Mouse (Mus musculus): ENCODE data around the gene Psmc4. TPM values are rescaled to one million over a fixed set of nuclear protein-coding genes. Genes with fewer than 3 reads are reported as not detected.

Gene Psmc4
- total RNA-seq (2021): 100 to 1,000 TPM; 102 to 105 TPM
- long read RNA-seq, experiment 1, transcript Psmc4-201 (11 exons, 1,440 nt): major isoform, 245 of 262 reads
- long read RNA-seq, experiment 1, partial matches to known transcripts: 8 of 262 reads
- long read RNA-seq, experiment 1, other reads (novel, unspliced or antisense): 9 of 262 reads
- long read RNA-seq, experiment 2, transcript Psmc4-201 (11 exons, 1,440 nt): major isoform, 164 of 172 reads
- long read RNA-seq, experiment 2, partial matches to known transcripts: 2 of 172 reads
- long read RNA-seq, experiment 2, other reads (novel, unspliced or antisense): 6 of 172 reads

DNA sequence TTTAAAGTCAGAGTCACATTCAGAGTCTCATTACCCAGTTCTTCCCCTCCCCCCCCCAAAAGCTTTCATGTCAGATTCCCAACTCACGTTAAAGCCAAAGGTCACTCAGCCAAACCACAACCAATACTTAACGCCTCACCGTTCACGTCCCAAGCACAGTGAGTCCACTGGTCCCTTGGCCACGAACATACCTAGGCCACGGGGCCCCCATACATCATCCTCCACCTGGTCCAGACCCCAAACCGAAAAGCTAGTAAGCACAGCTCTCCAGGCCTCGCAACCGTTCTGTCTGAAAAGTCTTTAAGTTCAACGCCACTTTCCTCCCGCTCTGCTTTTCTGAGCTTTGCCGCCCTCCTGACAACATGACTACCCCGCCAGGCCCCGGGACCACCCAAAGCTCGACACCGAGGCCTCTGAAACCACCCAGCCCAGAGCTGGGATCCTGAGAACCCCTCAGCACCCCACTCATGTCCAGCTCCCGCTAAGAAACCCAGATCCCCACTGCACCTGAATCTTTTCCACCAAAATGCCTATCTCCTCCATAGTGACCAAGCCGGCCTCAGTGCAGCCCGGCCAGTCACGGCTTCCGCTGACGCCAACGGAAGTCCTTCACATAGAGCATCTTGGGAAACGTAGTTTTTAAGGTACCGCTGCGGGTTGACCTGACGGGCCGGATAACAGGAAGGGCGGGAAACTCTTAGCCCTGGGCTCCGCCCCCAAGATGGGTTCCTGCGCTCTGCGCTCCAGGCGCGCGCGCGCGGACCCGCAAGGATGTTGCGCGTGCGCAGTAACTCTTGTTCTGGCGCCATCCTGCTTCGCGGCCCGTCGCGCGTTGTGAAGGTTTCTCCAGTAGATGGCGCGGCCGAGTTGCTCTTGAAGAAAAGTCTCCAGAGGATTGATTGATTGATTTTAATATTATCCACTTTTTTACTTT, at the start of gene Psmc4:
TSS of gene Psmc4 (minus strand) at position 626 of the 934 bp plus-strand sequence.
- intact Hi-C loops (cut with DNase I): loop anchor here (2.0 to 5.0 kb wide), 5 partner anchors 51 to 253 kb away; partner anchors contain the start of genes Dll3 and Fbl
- peak; percentile 98 to 99 for DNase-seq

DNA sequence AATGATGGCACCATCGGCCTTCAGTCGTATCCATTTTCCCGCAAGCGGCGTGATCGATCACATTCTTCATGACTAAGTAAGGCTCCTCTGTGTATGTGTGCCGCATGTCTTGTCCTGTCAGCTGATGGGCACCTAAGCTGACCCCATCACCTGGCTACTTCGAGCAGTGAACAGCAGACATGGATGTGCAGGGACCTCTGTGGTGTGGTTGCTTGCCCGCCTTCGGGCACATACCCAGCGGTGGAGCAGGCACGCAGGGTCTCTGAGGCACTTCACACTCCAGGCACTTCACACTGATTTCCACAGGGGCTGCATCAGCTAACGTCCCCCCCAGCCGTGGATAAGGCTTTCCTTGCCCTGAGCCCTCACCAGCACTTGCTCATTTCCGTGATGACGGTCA, 49.2 kb upstream of the Psmc4 start:
- no peak for DNase-seq
- intact Hi-C loops (cut with DNase I): no loop called here

DNA sequence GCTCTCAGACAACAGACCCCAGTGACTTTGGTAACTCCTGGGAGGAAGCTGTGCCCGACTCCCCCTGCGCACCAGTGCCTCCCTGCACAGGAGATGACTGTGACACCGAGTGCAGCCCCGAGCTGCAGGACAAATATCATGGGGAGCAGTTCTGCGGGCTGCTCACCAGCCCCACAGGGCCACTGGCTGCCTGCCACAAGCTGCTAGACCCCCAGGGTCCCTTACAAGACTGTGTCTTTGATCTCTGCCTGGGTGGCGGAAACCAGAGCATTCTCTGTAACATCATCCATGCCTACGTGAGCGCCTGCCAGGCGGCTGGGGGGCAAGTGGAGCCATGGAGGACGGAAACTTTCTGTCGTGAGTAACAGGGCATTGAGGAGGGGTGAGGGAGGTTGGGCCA, 43.6 kb upstream of the Psmc4 start:
- intact Hi-C loops (cut with DNase I): no loop called here
- DNase-seq: no peak

DNA sequence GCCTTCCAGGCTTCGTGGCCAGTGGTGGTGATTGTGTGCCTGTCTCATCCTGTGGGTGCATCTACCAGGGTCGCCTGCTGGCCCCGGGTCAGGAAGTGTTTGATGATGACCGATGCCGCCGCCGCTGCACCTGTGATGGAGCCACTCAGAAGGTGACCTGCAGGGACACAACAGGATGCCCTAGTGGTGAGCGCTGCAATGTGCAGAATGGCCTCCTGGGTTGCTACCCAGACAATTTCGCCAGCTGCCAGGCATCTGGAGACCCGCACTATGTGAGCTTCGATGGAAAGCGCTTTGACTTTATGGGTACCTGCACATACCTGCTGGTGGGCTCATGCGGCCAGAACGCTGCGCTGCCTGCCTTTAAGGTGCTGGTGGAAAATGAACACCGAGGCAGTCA, 36.3 kb upstream of the Psmc4 start:
- DNase-seq: no peak
- intact Hi-C loops (cut with DNase I): no loop called here

DNA sequence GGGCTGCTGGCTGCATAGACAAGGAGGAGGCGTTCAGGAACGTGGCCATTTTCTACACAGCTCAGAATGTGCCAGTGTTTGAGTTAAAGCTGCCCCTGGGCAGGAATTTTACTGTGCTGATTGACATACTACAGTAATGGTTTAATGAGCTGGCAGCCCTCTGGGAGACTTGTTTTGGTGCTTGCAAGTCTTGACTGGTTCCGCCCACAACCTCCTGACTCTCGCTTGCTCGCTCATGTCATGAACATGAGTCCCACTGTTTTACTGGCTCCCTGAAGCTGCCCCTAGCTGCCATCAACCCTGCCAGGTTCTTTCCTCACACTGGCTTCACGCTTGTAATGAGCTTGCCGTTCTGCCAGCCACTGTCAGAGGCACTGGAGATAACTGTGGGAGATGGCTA, 34.3 kb upstream of the Psmc4 start:
- intact Hi-C loops (cut with DNase I): no loop called here

DNA sequence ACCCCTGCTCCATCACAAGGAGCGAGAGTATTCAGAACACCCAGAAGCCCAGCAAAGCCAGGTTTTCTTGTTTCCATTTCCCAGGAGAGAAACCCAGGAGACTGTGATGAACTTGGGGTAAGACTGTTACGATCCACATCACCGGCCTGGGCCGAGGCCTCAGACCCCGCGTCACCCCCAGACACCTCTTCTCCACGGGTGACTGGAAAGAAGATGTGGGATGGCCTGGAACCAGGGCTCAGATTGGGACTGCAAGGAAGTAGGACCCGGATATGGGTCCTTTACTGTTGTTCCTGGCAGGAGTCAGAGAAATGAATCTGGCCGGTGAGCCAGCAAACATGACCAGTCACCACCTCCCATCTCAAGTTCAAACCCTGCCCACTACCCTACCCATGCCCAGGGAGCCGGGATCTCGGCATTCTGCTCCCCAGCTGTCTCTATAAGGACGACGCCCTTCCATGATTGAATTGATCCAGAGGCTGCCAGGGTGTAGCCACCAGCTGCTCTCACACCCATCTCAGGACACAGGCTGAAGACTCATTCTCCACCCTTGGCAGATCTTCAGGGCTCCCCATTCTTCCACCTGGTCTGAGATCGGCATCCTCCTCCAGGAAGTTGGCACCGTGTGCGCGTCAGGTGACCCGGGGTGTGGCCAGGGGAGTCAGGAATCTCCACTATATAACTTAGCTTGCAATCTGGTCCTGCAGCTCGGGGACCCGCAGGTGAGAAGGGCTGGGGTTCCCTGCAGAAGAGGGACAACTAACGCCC, 20.8 kb upstream of the Psmc4 start, which contains the start of gene Fcgbp:
TSS of gene Fcgbp (plus strand) at position 706 of the 768 bp plus-strand sequence.
- intact Hi-C loops (cut with DNase I): no loop called here
- DNase-seq: no peak

More for the DNA sequence above, 34.3 kb upstream of the Psmc4 start:
- no peak for DNase-seq

DNA sequence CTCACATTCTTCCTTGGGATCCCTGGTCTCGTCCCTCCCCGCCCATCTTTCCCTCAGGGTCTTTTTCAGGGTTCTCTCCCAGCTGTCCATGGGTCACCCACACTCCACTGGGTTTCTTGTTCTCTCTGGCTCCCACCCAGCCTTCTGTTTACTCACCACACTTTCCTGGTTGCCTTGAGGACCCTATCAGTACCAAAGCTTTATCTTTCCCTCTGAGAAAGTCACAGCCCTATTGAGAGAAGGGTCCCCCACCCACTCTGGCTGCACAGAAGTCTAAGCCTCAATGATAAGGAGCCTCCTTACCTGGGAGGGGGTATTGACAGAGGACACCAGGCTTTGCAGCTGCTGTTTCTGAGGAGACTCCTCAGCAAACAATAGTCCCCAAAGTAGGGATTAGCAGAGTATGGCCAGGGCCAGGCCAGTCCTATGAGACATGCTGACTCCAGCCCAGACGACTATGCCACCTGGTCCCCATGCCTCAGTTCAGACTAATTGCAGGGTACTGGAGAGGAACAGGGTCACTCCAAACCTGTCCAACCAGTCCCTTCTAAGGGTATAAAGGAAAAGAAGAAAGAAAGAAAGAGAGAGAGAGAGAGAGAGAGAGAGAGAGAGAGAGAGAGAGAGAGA, 19.8 kb upstream of the Psmc4 start:
- intact Hi-C loops (cut with DNase I): no loop called here
- no peak for DNase-seq

DNA sequence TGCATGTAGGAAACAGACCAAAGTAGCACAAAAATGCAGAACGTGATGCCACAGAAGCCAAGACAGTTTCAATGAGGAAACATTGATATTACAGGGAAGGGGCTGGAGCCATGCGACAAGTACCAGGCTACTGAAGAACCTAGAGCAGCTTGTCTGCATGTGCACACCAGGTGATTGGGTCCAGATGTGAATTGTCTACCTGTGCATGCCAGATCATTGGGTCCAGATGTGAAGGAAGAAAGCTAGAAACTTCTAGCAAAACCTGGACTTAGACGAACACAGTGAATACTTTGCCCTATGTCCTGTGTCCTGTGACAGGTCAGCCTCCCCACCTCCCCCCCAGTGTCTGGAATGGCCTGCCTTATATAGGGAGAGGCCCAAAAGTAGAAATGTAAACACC, 18.8 kb upstream of the Psmc4 start:
- DNase-seq: no peak

DNA sequence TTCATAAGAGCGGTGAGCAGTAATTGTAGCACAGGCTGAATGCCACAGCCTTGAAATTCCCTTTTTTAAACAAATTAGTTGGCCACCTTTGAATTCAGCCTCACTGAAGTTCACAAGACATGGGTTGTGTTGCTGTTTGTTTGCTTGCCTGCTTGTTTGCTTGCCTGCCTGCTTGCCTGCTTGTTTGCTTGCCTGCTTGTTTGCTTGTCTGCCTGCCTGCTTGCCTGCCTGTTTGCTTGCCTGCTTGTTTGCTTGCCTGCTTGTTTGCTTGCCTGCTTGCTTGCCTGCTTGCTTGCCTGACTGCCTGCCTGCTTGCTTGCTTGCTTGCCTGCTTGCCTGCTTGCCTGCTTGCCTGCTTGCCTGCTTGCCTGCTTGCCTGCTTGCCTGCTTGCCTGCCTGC, 10.1 kb upstream of the Psmc4 start:
- intact Hi-C loops (cut with DNase I): no loop called here
- DNase-seq: no peak

More for the DNA sequence above, 18.8 kb upstream of the Psmc4 start:
- intact Hi-C loops (cut with DNase I): no loop called here

DNA sequence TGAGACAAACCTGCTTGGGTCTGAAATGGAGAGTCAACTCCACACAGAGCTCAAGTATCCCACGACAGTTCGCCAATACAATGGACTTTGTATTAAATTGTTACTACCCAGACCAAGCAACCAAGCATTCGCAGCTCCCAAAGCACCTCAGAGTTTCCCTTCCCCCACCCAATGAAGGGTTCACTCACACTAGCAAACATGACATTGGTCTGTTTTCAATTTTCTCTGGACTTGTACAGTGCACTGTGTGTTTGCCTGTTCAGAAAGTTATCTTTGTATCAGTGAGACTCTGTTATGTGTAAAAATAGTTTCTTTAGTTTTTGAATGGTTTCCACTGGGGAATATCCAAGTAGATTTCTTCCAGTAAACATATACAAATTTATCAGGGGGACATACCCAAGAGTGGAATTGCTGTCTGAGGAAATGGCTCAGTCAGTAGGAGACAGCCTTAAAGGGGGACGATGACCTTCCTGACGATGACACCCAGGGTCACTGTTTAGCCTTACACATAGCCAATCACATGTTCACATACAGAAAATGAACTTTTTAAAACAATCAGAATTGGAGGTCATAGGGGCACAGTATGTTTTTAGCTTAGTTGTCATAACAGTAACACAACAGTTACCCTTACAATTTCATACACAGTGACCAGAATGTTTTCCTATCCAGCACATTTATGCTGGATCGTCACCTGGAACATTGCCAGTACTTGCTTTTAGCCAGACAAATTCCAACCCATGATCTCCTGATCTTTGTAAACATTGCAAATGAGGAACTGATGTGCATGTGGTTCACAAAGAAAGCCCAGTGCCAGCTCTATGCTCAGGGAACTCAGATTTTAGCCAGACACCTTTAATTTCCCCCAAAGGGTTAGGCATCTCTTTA, 3.4 kb upstream of the Psmc4 start:
- intact Hi-C loops (cut with DNase I): loop anchor here (5.0 kb wide), 4 partner anchors 99 to 249 kb away; partner anchors contain the start of genes Dll3 and Fbl
- no peak for DNase-seq

DNA sequence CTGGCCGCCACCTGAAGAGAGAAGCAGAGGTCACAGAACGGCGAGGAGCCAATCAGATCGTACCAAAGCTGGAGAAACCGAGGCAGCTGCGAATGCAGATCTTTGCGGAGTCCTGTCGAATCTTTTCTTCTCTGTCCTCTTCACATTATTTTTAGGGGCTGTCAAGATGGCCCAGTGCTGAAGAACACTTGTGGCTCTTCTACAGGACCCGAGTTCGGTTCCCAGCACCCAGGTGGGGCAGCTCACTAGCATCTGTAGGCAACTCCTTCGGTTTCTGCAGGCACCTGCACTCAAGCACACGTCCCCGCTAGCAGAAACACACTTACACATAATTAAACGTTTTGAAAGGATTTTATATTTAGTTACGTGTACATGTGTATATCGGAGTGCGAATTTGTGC, 683 bp upstream of the Psmc4 start:
- intact Hi-C loops (cut with DNase I): loop anchor here (2.0 to 5.0 kb wide), 5 partner anchors 50 to 252 kb away; partner anchors contain the start of genes Dll3 and Fbl
- DNase-seq: no peak

DNA sequence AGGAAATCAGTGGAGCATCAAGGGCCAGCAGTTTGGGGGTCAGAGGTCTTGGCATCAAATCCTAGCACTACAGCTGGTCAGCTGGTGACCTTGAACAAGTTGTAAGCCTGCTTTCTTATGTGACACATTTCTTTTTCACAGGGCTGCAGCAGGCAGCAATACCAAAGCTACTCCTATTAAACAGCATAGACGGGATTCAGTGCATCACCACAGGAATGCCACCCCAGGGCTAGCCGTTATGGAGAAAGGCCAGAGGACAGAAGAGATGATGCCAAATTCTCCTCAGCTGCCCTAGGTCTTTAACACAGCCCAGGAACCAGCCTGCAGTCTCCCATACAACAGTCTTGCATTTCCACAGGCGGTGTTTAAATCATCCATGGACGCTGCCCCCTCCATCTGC, 5.4 kb downstream of the Psmc4 start:
- no peak for DNase-seq
- intact Hi-C loops (cut with DNase I): no loop called here

DNA sequence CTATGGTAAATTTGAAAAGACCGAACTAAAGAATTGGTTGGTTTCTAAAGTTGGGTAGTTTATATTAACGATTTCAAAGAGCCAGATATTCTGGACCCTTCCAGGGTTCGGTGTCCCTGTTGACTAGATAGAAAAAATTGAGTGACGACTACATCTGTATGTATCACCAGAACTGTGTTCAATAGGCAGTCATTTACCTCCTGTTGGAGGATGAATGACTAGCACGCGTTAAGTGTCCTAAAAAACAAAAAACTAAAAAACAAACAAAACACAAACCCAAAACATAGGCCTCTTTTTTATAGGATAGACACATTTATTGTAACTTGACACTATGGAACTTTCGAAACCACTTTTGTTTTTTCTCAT, 35.5 kb downstream of the Psmc4 start:
- intact Hi-C loops (cut with DNase I): loop anchor here (5.0 kb wide), 1 partner anchor 108 kb away; no protein-coding TSS in a partner anchor
- DNase-seq: no peak

DNA sequence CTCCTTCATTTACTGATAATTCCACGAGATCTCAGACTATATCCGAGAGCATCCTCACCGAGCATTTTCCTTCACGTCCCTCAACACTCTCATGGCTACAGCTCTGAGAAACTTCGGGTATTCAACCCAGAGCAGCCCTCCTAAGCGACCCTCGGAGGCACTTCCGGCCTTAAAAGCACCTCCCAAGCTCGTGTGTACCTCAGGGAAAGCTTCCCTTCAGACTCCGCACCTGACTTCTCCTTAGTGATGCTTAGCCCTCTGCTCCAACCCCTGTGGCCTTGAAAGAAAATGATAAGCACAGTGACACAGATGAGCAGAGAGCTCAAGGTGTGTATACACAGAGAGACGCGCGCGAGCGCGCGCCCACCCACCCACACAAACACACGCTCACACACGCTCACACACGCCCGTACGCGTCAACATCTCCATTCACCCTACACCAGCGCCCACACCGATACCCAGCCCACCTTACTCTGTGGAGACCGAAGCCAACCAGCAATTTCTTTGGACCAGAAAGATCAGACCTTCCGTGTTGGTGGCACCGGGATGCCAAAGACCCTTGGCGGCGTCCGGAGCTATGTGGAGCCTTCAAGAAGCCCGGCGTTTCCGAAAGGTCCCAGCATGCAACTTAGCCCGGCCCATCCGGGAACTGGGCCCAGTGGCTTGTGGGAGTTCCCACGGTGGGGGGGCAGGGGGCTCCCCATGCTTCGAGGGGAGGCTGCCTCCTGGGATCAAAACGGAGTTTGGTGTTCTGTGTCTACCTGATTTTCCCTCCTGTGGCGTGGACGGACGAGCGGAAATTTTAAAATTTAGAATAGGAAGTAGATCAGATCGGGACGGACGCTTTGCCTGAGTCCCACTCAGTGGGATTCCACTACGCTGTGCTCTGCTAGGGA, 36.1 kb downstream of the Psmc4 start, which contains the start of gene Zfp850:
TSS of gene Zfp850 (minus strand) at position 567 of the 896 bp plus-strand sequence.
- intact Hi-C loops (cut with DNase I): loop anchor here (5.0 kb wide), 1 partner anchor 109 kb away; no protein-coding TSS in a partner anchor
- DNase-seq: peak; percentile 73 to 83

DNA sequence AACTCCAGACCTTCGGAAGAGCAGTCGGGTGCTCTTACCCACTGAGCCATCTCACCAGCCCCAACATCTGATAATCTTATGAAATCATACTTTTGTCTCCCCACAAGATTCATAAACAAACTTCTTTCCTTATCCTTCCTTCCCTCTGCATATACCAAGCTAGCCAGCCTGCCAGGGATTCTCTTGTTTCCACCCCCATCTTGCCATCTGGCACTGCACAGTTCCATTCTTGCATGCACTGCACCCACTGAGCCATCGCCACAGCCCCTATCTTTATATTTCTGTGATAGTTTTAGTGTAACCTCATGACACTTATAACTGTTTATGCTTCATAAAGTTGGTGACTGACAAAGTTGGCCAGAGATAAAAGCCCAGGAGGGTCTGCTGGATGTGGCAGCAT, 39.6 kb downstream of the Psmc4 start:
- DNase-seq: no peak

More for the DNA sequence above, 39.6 kb downstream of the Psmc4 start:
- intact Hi-C loops (cut with DNase I): loop anchor here (5.0 kb wide), 1 partner anchor 112 kb away; no protein-coding TSS in a partner anchor

Measured in heart, postnatal 14 days (tissue).